Mouse (Mus musculus): ENCODE results near the gene Tmem132a. TPM values are rescaled to one million over a fixed set of nuclear protein-coding genes. Genes with fewer than 3 reads are reported as not detected.

Gene Tmem132a
- polyA plus RNA-seq, 1 experiment from 2014 or later = 71.7 TPM

- 90% methylated on average over 5 of the region's 5 CpGs for WGBS
- H3K9ac ChIP-seq (ENCODE audit: low read length) = no peak overlapping the region
- H3K27ac ChIP-seq (ENCODE audit: low read length) = no peak overlapping the region
- no peaks in the 10 kb centered on the region for H3K27me3 ChIP-seq (ENCODE audit: control insufficient read depth, insufficient read depth, low read depth, low read length)
- no peak for ATAC-seq (ENCODE audit: low read depth)
- no peak overlapping the region for H3K4me2 ChIP-seq (ENCODE audit: low read depth, low read length)
- H3K9me3 ChIP-seq (ENCODE audit: control insufficient read depth, low read length) = no peaks in the 10 kb centered on the region; the same call in 1 of the 2 replicates
- H3K36me3 ChIP-seq (ENCODE audit: control insufficient read depth, insufficient read depth, low read length) = no peaks in the 10 kb centered on the region
- H3K4me1 ChIP-seq (replicated peaks; ENCODE audit: control insufficient read depth, insufficient read depth, low read length) = no peaks in the 10 kb centered on the region
- H3K4me3 ChIP-seq (ENCODE audit: low read length) = no peak overlapping the region
Observed at GRCm38 (mm10) chr19:10828321-10828720, 41.4 kb downstream of the Tmem132a start.

DNA sequence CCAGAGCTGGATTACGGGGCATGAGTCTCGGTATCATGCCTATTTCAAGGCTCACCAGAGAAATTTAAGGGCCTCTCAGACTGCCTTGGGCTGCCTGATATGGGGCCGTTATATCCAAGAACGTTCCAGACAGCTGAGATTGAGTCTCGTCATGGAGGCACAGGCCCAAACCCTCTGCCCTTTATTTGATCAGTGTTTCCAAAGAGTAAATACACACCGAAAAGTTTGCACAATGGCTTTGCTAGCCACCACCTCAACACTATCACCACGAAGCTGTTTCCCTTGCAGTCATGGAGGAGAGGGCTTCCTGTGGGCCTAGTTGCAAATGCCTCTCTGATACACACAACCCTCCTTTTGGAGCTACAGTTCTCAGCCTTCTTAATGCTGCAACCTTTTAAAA, 45.7 kb downstream of the Tmem132a start:
- Histone ChIP-seq H3K27ac (ENCODE audit: low read length) (no peak overlapping the region), H3K9me3 (ENCODE audit: control insufficient read depth, low read length) (no peaks in the 10 kb centered on the region), H3K4me3 (ENCODE audit: low read length) (no peak overlapping the region), H3K9ac (ENCODE audit: low read length) (no peak overlapping the region), H3K27me3 (ENCODE audit: control insufficient read depth, insufficient read depth, low read depth, low read length) (no peaks in the 10 kb centered on the region), H3K4me1 (replicated peaks; ENCODE audit: control insufficient read depth, insufficient read depth, low read length) (no peaks in the 10 kb centered on the region), H3K36me3 (ENCODE audit: control insufficient read depth, insufficient read depth, low read length) (no peaks in the 10 kb centered on the region), H3K4me2 (ENCODE audit: low read depth, low read length) (no peak overlapping the region)
- WGBS = 57% methylated on average over 7 of the region's 7 CpGs
- no peak for ATAC-seq (ENCODE audit: low read depth)

- Histone ChIP-seq H3K27me3 (ENCODE audit: control insufficient read depth, insufficient read depth, low read depth, low read length) (no peaks in the 10 kb centered on the region), H3K4me2 (ENCODE audit: low read depth, low read length) (no peak overlapping the region), H3K36me3 (ENCODE audit: control insufficient read depth, insufficient read depth, low read length) (no peaks in the 10 kb centered on the region), H3K9ac (ENCODE audit: low read length) (no peak overlapping the region), H3K4me1 (replicated peaks; ENCODE audit: control insufficient read depth, insufficient read depth, low read length) (peaks cover 2% of the 10 kb centered on the region; the same call in 1 of the 2 replicates), H3K9me3 (ENCODE audit: control insufficient read depth, low read length) (no peaks in the 10 kb centered on the region), H3K4me3 (ENCODE audit: low read length) (no peak overlapping the region), H3K27ac (ENCODE audit: low read length) (no peak overlapping the region)
- no peak for ATAC-seq (ENCODE audit: low read depth)
- 87% methylated on average over 4 of the region's 4 CpGs for WGBS
Observed at GRCm38 (mm10) chr19:10822534-10822933, 47.2 kb downstream of the Tmem132a start.

DNA sequence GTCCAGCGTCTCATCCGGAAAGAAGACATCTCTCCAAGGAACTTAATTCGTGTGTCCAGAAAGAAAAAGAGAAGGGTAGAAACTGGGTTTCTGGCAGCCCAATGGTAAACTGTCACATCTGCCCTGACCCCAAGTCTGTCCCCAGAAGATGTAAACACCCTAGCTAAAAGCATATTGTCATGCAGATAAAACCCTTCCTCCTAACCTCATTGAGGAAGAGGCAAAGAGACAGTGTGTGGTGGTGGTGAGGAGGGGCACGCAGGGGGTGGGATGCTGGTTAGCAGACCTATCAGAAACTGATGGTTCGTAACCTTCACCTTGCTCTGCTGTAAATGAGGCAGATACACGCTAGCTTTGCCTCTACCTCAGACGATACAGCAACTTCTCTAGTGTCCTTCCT, 48.4 kb downstream of the Tmem132a start:
- no peak for ATAC-seq (ENCODE audit: low read depth)

GRCm38 (mm10) chr19:10818217-10818946, 51.4 kb downstream of the Tmem132a start:
- peak; percentile 95 for ATAC-seq (ENCODE audit: low read depth)
- peak overlapping the region; percentile 25 for H3K4me3 ChIP-seq (ENCODE audit: low read length)
- 18% methylated on average over 17 of the region's 17 CpGs for WGBS

More for the DNA sequence above, 48.4 kb downstream of the Tmem132a start:
- Histone ChIP-seq H3K4me3 (ENCODE audit: low read length) (no peak overlapping the region), H3K4me1 (replicated peaks; ENCODE audit: control insufficient read depth, insufficient read depth, low read length) (peaks cover 2% of the 10 kb centered on the region; the same call in 1 of the 2 replicates), H3K27ac (ENCODE audit: low read length) (no peak overlapping the region), H3K9ac (ENCODE audit: low read length) (no peak overlapping the region), H3K36me3 (ENCODE audit: control insufficient read depth, insufficient read depth, low read length) (no peaks in the 10 kb centered on the region), H3K4me2 (ENCODE audit: low read depth, low read length) (no peak overlapping the region), H3K9me3 (ENCODE audit: control insufficient read depth, low read length) (no peaks in the 10 kb centered on the region), H3K27me3 (ENCODE audit: control insufficient read depth, insufficient read depth, low read depth, low read length) (no peaks in the 10 kb centered on the region)
- 62% methylated on average over 7 of the region's 7 CpGs for WGBS

GRCm38 (mm10) chr19:10816462-10816861, 53.3 kb downstream of the Tmem132a start:
- no peak overlapping the region for H3K4me2 ChIP-seq (ENCODE audit: low read depth, low read length)
- WGBS = 48% methylated on average over 2 of the region's 2 CpGs
- no peaks in the 10 kb centered on the region for H3K9me3 ChIP-seq (ENCODE audit: control insufficient read depth, low read length)
- no peak overlapping the region for H3K27ac ChIP-seq (ENCODE audit: low read length)
- H3K27me3 ChIP-seq (ENCODE audit: control insufficient read depth, insufficient read depth, low read depth, low read length) = no peaks in the 10 kb centered on the region
- H3K36me3 ChIP-seq (ENCODE audit: control insufficient read depth, insufficient read depth, low read length) = no peaks in the 10 kb centered on the region
- no peak overlapping the region for H3K9ac ChIP-seq (ENCODE audit: low read length)
- H3K4me1 ChIP-seq (replicated peaks; ENCODE audit: control insufficient read depth, insufficient read depth, low read length) = peaks cover 2% of the 10 kb centered on the region; the same call in 1 of the 2 replicates
- ATAC-seq (ENCODE audit: low read depth) = no peak
- no peak overlapping the region for H3K4me3 ChIP-seq (ENCODE audit: low read length)

More at GRCm38 (mm10) chr19:10818217-10818946, 51.4 kb downstream of the Tmem132a start:
- H3K27ac ChIP-seq (ENCODE audit: low read length) = peak overlapping the region; percentile 81
- peak overlapping the region; percentile 46 for H3K4me2 ChIP-seq (ENCODE audit: low read depth, low read length)
- H3K9ac ChIP-seq (ENCODE audit: low read length) = no peak overlapping the region
- no peaks in the 10 kb centered on the region for H3K36me3 ChIP-seq (ENCODE audit: control insufficient read depth, insufficient read depth, low read length)
- H3K27me3 ChIP-seq (ENCODE audit: control insufficient read depth, insufficient read depth, low read depth, low read length) = no peaks in the 10 kb centered on the region
- H3K4me1 ChIP-seq (replicated peaks; ENCODE audit: control insufficient read depth, insufficient read depth, low read length) = peaks cover 2% of the 10 kb centered on the region; the same call in 1 of the 2 replicates
- H3K9me3 ChIP-seq (ENCODE audit: control insufficient read depth, low read length) = no peaks in the 10 kb centered on the region

- WGBS = 79% methylated on average over 6 of the region's 6 CpGs
- no peaks in the 10 kb centered on the region for H3K27me3 ChIP-seq (ENCODE audit: control insufficient read depth, insufficient read depth, low read depth, low read length)
- H3K9me3 ChIP-seq (ENCODE audit: control insufficient read depth, low read length) = no peaks in the 10 kb centered on the region
- H3K4me1 ChIP-seq (replicated peaks; ENCODE audit: control insufficient read depth, insufficient read depth, low read length) = peaks cover 2% of the 10 kb centered on the region; the same call in 1 of the 2 replicates
- H3K9ac ChIP-seq (ENCODE audit: low read length) = no peak overlapping the region
- no peak overlapping the region for H3K4me3 ChIP-seq (ENCODE audit: low read length)
- H3K4me2 ChIP-seq (ENCODE audit: low read depth, low read length) = no peak overlapping the region
- H3K27ac ChIP-seq (ENCODE audit: low read length) = no peak overlapping the region
- ATAC-seq (ENCODE audit: low read depth) = no peak
- no peaks in the 10 kb centered on the region for H3K36me3 ChIP-seq (ENCODE audit: control insufficient read depth, insufficient read depth, low read length)
Observed at GRCm38 (mm10) chr19:10815871-10816270, 53.9 kb downstream of the Tmem132a start.

GRCm38 (mm10) chr19:10813905-10814304, 55.8 kb downstream of the Tmem132a start:
- 60% methylated on average over 7 of the region's 7 CpGs for WGBS
- Histone ChIP-seq H3K36me3 (ENCODE audit: control insufficient read depth, insufficient read depth, low read length) (no peaks in the 10 kb centered on the region), H3K4me3 (ENCODE audit: low read length) (no peak overlapping the region), H3K27ac (ENCODE audit: low read length) (no peak overlapping the region), H3K9me3 (ENCODE audit: control insufficient read depth, low read length) (no peaks in the 10 kb centered on the region), H3K27me3 (ENCODE audit: control insufficient read depth, insufficient read depth, low read depth, low read length) (no peaks in the 10 kb centered on the region), H3K4me2 (ENCODE audit: low read depth, low read length) (no peak overlapping the region), H3K9ac (ENCODE audit: low read length) (no peak overlapping the region), H3K4me1 (replicated peaks; ENCODE audit: control insufficient read depth, insufficient read depth, low read length) (peaks cover 5% of the 10 kb centered on the region; the same call in 1 of the 2 replicates)
- no peak for ATAC-seq (ENCODE audit: low read depth)

- no peaks in the 10 kb centered on the region for H3K27me3 ChIP-seq (ENCODE audit: control insufficient read depth, insufficient read depth, low read depth, low read length)
- no peak for ATAC-seq (ENCODE audit: low read depth)
- H3K4me3 ChIP-seq (ENCODE audit: low read length) = no peak overlapping the region
- no peak overlapping the region for H3K9ac ChIP-seq (ENCODE audit: low read length)
- H3K9me3 ChIP-seq (ENCODE audit: control insufficient read depth, low read length) = no peaks in the 10 kb centered on the region
- 93% methylated on average over 5 of the region's 5 CpGs for WGBS
- peaks cover 4% of the 10 kb centered on the region; the same call in 1 of the 2 replicates for H3K4me1 ChIP-seq (replicated peaks; ENCODE audit: control insufficient read depth, insufficient read depth, low read length)
- no peak overlapping the region for H3K4me2 ChIP-seq (ENCODE audit: low read depth, low read length)
- H3K27ac ChIP-seq (ENCODE audit: low read length) = no peak overlapping the region
- H3K36me3 ChIP-seq (ENCODE audit: control insufficient read depth, insufficient read depth, low read length) = no peaks in the 10 kb centered on the region
Observed at GRCm38 (mm10) chr19:10813039-10813438, 56.7 kb downstream of the Tmem132a start.

All from lung, embryonic 16.5 days (tissue).